Mouse (Mus musculus) small intestine, adult 2 months (tissue): ENCODE results near the gene Nxf3.

Source experiments
- CTCF ChIP-seq: fragments of 200-500 bp; IDR thresholded peaks from 2 replicates; pipeline ENCODE4 v1.5.1; 2012; ENCODE audit warnings: low read depth, mild to moderate bottlenecking, control low read depth, inconsistent platforms, low read length, moderate library complexity, mixed read lengths; ENCODE audit not compliant: insufficient replicate concordance, insufficient read length; ENCODE audit errors: extremely low read depth
- POLR2A ChIP-seq: fragments of 200-500 bp; IDR thresholded peaks from 2 replicates; pipeline ENCODE4 v1.6.1; 2012; ENCODE audit warnings: low read depth, mild to moderate bottlenecking, control low read depth, inconsistent platforms, low read length, moderate library complexity

DNA sequence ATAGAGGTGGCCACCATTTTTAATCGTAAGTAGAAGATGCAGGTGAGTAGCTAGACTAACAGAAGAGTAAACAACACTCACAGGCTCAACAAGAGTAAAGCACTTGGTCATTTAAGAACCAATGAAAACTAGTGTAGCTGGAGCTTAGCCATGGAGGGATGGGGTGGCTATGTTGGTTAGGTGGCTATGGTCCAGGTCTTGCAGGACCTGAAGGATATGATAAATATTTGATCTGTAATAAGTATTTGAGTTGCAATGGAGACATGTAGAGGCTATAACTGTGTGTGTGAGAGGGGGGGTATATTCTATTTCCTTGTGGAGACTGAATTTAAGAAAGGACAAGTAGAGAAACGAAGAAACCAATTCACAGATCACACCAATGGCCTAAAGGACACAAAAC, 33.8 kb downstream of the Nxf3 start:
- TF ChIP-seq CTCF = no peak
- TF ChIP-seq POLR2A = no peak
